Mouse (Mus musculus): ENCODE results near the gene Jak1. TPM values are rescaled to one million over a fixed set of nuclear protein-coding genes. Genes with fewer than 3 reads are reported as not detected.
A peak's percentile ranks its signal among the peaks of the same experiment; 100 is the strongest.

Gene Jak1
- total and polyA plus RNA-seq, 3 experiments = 116 to 157 (median 118) TPM

DNA sequence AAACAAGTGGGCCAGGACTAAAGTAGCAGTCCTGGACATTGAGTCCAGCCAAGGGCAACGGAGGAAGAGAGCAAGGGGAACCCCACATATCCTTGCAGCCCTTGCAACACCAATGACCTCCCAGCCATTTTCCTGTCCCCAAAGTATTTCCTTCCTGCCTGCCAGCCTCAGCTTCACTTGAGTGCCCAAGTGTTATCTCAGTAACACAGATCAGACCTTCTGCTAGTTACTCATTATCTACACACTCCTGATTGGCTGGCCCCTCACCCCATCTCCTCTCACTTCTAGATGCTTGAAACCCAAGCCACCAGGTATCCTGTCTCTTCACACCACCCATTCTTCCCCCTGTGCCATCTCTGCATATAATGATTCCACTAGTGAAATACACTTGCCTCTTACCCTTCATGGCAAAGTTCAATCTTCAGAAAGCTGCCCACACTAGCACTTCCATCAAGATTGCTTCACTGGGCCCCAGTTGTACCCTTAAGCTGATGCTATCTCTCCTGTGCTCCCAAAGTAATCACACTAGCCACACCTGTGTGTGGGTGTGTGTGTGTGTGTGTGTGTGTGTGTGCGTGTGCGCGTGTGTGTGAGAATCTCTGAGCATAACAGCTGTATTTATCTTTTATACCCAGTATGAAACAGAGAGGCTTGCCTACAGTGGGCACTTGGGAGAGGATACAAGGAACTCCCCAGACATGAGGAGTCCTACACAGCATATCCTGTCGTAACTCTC, 72.7 kb downstream of the Jak1 start:
- no peak for DNase-seq

GRCm38 (mm10) chr4:101187381-101187780, 77.7 kb downstream of the Jak1 start:
- no peak for DNase-seq

DNA sequence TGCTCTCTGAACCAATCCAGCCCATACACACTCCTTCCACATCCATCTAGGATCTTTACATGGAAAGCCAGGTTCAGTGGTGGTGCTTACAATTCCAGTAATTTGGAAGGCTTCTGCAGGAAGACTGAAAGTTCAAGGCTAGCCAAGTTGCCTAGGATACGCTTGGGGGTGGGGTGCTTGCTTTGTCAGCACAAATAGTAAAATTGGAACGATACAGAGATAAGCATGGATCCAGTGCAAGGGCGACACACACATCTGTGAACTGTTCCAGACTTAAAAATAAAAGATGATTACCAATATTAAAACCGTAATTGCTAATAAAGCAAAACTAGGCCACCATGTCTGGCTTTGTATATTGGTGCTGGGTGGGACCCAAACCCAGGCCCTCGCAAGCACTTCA, 78.5 kb downstream of the Jak1 start:
- DNase-seq = peak; percentile 69

DNA sequence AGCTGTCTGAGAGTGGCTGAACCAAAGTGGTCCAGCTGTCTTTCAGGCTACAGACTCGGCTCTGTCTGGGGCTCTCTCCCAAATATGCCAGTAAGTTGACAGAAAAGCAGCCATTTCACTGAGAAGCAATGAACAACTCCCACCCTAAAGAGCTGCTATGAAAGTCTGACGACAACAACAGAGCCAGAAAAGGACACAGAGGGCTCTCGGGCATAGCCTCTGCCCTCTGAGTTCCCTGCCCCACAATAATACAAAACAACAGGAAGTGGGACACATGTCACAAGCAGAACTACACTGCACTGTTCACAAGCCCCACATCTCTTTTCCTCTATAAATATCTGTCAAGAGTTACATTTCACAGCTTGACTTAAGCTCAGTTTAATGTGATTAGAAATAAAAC, 79.9 kb downstream of the Jak1 start:
- no peak for DNase-seq

- DNase-seq = no peak
These were observed 82.5 kb downstream of the Jak1 start for GRCm38 (mm10) chr4:101182603-101183011.

DNA sequence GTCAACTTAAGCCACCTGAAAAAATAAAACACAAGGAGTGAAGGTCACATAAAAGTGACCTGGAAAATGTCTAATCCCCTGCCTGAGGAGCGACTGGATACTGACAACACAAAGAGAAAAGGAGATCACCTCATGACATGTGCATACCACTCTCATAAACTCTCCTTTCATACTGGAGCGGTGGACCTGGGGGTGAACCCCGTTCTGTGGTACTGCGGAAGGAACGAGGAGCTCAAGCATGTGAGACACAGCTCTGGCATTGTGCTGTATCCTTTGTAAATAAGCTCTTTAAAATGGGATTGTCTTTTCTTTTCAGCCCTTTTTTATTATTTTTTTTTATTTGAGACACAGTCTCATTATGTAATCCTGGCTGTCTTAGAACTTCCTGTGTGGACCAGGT, 84.4 kb downstream of the Jak1 start:
- no peak for DNase-seq

DNA sequence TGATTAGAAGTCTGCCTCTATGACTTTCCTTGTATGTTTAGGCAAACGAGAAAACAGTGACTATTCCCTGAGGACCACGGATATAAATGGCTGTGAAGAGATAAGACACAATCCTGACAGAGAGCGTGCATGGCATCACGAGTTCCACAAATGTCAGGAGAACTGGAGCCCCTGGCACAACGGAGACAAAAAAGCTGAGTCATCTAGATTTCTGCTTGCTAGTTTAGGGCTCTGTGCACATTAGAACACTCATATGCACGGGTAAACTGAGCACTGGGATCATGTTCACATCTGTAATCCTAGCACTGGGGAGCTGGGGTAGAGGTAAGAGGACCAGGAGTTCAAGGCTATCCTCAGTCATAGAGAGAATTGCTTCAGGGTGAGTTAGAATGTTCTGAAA, 85.2 kb downstream of the Jak1 start:
- no peak for DNase-seq

DNA sequence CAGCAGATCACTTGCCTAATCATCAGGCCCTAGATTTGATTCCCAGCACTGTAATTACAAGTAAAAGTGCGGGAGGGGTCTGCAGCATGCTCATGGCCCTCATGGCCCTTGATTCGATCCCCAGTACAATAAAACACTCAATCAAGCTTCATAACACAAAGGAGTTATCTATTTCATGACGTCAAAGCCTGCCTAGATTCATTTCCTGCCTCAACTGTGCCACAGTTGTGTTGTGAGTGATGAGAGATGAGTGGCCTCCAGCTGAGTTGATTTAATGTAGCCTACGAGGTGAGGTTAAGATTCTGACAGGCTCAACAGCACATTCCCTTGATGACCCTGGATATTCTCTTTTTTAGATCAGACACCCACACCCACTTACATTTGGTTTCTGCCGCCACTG, 86.0 kb downstream of the Jak1 start:
- DNase-seq = no peak

GRCm38 (mm10) chr4:101177796-101178195, 87.3 kb downstream of the Jak1 start:
- no peak for DNase-seq

DNA sequence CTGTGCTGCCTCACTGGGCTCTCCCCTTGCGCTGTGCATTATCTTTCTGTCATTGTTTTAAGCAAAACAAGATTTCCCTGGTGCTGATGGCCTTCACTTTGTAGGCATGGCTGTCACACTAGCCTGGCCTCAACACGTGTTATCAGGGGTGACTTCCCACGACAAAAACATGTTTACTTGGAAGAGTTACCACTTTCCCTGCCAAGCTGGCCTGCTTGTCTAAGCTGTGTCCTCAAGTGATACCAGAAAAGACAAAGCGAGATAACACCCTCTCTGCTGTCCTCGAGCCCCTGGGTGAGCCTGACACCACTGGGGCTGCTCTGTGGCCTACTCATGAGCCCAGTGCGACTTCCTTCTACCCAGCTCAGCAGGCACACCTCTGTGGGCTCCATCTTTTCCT, 89.0 kb downstream of the Jak1 start:
- no peak for DNase-seq

DNA sequence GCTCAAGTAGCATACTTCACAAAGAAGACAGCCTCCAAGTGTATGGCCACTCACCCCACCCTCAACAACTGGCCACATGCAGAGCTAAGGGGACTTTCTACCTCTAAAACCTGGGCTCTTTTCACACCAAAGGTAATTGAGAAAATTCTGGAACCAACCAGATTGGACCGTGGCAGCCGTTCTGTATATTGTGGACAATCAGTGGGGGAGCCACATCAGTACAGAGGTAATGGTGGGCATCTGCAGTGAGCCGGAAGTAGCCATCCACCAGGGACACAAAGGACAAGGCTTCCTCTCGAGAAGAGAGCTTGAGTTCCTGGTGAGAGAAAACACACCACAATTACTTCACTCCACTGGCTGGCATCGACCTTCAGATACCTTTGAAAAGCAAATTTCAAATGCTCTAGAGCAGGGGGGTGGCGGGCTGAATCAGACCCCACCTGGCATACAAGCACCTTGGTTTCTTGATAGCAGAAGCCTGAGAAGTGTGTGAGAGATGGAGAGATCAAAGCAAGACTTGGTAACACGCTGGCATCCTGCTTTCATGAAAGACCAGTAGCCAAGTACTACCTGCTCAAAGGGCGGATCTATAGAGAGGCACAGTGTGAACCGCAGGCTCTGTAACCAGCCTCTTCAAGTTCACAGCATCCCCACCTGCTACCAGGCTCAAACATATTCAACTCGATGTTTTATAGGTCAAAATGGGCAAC, 90.0 kb downstream of the Jak1 start:
- DNase-seq = no peak

GRCm38 (mm10) chr4:101172738-101173137, 92.3 kb downstream of the Jak1 start:
- DNase-seq = no peak

DNA sequence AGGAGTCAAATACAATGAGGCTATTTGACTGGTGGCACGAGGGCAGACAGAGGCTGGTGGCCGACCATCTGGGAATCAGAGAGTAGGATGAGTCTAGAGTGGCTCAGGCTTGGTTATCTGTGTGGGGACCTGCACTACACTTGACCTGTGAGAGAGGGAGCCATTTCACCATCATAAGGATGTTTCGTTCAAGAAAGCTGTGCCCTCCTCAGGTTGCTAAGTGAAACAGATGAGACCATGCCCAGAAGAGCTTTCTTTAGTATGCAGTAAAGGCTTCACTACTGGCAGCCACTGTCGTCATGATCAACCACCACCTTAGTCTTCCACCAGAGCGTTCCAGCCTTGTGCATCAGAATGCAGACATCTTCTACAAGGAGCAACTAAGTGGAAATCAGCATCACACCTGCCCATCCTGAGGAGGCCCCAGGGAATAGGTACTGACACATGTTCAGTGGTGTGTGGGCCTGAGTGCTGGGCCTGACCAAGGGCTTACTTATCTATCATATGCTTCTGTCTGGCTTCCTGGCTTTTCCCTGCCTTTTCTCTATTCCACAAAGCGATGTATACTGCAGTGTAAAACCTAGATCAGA, 96.8 kb downstream of the Jak1 start:
- DNase-seq = peak; percentile 52

DNA sequence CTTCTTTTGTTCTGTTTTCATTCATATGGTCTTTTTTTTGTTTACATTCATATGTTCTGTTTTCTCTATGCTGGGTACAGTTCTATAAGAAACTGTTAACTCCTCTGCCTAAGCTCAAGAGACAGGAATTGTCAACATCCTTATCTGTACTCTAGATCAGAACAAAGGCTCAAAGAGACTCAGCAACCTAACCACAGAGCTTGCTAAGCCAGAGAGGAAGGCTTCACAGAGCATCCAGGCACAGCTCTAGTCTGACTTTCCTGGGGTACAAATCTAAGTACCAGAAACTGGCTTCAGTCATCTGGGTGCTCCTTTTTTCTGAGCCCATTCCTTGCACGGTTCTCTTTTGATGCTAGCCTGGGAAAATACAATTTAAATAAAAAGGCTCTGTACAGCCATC, 97.3 kb downstream of the Jak1 start:
- DNase-seq = no peak

GRCm38 (mm10) chr4:101165776-101166175, 99.3 kb downstream of the Jak1 start:
- peak; percentile 61 for DNase-seq

DNA sequence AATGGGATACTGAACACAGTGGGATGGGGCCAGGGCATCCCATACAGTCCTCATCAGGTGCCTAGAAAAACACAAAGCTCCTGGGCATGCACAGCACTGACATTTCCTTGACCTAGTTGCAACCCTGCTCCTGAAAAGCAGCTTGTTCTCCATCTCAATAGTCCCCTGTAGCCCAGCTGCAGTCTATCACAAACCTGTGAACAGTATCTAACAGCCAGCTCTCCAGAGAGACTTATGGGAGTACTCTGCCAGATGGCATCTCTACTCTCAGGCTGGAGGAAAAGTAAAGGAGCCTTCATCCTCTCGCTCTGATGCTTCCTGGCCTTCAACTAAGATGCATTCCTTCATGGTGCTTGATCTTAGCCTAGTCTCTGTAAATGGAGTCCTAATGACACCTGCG, 100.4 kb downstream of the Jak1 start:
- DNase-seq = no peak

GRCm38 (mm10) chr4:101164189-101164588, 100.9 kb downstream of the Jak1 start:
- no peak for DNase-seq

DNA sequence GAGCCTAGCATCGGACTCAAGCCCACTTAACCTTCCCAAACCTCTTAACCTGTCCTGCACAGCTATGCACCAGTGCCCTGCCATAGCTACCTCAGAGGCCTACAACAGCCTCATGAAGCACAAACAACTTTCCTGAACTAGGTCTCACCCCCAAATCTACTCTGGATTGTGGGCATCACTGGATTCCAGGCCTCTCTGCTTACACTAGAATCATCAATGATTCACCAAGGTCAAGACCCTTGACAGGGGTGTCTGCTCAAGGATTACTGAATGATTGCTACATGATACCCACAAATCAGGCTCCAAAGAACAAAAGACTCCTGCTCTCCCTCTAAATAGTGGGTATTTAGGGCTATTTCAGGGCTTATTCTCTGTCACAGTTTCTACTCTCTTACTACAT, 104.3 kb downstream of the Jak1 start:
- peak; percentile 60 for DNase-seq

- no peak for DNase-seq
These were observed 105.8 kb downstream of the Jak1 start for GRCm38 (mm10) chr4:101159191-101159764.

DNA sequence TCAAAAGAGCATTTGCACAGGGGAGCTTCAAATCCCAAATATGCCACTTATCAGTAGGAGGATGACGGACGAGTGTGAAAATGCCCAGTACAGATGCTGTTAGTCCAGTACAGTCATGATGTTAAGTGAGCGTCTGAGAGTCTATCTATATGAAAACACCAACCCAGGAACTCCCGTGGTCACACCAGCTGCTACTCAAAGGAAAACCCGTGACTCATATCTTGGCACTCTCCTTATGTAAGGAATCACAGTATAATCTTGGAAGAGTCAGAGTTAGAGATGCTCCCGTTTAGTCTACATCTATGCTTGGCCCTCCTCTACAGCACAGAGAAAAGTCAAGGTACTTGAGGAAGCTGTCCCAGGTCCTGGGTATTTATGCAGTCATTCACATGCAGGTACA, 106.8 kb downstream of the Jak1 start:
- no peak for DNase-seq

DNA sequence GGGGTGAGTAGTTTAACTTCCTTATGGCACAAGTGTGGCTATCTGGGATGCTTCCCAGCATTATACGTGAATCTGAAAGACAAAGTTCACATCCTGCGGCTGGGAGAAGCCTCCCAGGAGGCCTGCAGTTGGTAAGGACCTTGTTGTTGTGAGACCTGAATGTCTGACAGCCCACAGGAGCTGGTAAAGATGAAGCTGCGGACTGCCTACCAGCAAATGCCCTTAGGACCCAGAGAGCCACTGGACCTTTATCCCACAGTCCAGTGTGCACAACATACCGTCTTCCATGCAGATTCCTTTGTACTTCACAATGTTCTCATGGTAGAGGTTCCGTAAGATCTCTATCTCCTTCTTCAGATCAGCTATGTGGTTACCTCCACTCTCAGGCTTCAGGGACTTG, 107.6 kb downstream of the Jak1 start:
- DNase-seq = no peak

DNA sequence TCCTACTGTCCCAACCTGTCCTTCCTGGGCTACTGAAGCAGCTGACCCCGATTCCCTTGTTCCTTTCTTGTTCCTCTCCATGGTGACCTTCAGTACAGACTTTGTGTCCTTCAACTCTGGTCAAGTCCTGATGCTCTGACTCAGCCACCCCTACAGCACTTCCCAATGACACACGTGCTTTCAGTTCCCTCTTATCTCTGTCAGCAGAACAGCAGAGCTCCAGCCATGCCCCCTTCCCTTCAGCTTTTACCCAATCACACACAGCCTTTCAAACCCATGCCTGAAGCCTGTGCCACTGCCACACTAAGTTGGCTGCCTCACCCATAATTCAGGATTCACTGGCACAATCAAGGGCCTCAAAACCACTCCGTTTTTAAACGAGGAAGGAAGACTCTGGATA, 109.5 kb downstream of the Jak1 start:
- DNase-seq = peak; percentile 74

Measured in adrenal gland, adult 2 months (tissue).